Mouse (Mus musculus) stomach, embryonic 15.5 days (tissue): ENCODE data around the gene Prph2. TPM values are rescaled to one million over a fixed set of nuclear protein-coding genes. Genes with fewer than 3 reads are reported as not detected.

Experiments used
- ATAC-seq: fragments of 200-750 bp; cut with Nextera tagmentation; 2 replicates; pipeline ENCODE4 v1.8.0; 2017; ENCODE audit warnings: low read depth, moderate number of reproducible peaks, moderate TSS enrichment; ENCODE audit not compliant: insufficient read depth, low FRiP score
- H3K27ac ChIP-seq: fragments of 300-500 bp; sonication (generic); 2 replicates; pipeline ENCODE4 v1.5.1; 2015; ENCODE audit warnings: mild to moderate bottlenecking, inconsistent platforms
- H3K27me3 ChIP-seq: fragments of 300-500 bp; sonication (generic); replicated peaks from 2 replicates; pipeline ENCODE4 v1.6.1; 2015; ENCODE audit warnings: inconsistent platforms
- H3K36me3 ChIP-seq: fragments of 300-500 bp; sonication (generic); 2 replicates; pipeline ENCODE4 v1.6.1; 2015; ENCODE audit warnings: inconsistent platforms
- H3K4me1 ChIP-seq: fragments of 300-500 bp; sonication (generic); 2 replicates; pipeline ENCODE4 v1.6.1; 2015; ENCODE audit warnings: inconsistent platforms
- H3K4me2 ChIP-seq: fragments of 300-500 bp; sonication (generic); 2 replicates; pipeline ENCODE4 v1.6.1; 2015; ENCODE audit warnings: mild to moderate bottlenecking, inconsistent platforms
- H3K4me3 ChIP-seq: fragments of 300-500 bp; sonication (generic); replicated peaks from 2 replicates; pipeline ENCODE4 v1.5.1; 2015; ENCODE audit warnings: inconsistent platforms
- H3K9ac ChIP-seq: fragments of 300-500 bp; sonication (generic); 2 replicates; pipeline ENCODE4 v1.6.1; 2015; ENCODE audit warnings: inconsistent platforms
- H3K9me3 ChIP-seq: fragments of 300-500 bp; sonication (generic); 2 replicates; pipeline ENCODE4 v1.6.1; 2016; ENCODE audit warnings: inconsistent platforms
- WGBS: fragments of 180-500 bp; shearing (Covaris S2); methylation state at CpG from one replicate; pipeline ENCODE4 v1.1.7; 2015; 5-methylcytosine and 5-hydroxymethylcytosine counted together
- polyA plus RNA-seq: library from polyadenylated mRNA; unstranded; fragments of >200 nt; fragmentation: Nextera tagmentation; extraction: Ambion mirVana; gene quantifications from 2 replicates; pipeline ENCODE4 v1.2.1, GENCODE M21; 2015

Gene Prph2
- polyA plus RNA-seq, 1 experiment from 2014 or later: not detected

GRCm38 (mm10) chr17:46881728-46882127, 28.5 kb upstream of the Prph2 start:
- Histone ChIP-seq H3K9ac (no peak overlapping the region), H3K27me3 (no peaks in the 10 kb centered on the region), H3K36me3 (no peaks in the 10 kb centered on the region), H3K27ac (no peak overlapping the region), H3K4me2 (no peak overlapping the region), H3K4me3 (no peak overlapping the region), H3K4me1 (peaks cover 14% of the 10 kb centered on the region), H3K9me3 (no peaks in the 10 kb centered on the region)
- WGBS: 85% methylated on average over 6 of the region's 6 CpGs
- ATAC-seq: no peak

DNA sequence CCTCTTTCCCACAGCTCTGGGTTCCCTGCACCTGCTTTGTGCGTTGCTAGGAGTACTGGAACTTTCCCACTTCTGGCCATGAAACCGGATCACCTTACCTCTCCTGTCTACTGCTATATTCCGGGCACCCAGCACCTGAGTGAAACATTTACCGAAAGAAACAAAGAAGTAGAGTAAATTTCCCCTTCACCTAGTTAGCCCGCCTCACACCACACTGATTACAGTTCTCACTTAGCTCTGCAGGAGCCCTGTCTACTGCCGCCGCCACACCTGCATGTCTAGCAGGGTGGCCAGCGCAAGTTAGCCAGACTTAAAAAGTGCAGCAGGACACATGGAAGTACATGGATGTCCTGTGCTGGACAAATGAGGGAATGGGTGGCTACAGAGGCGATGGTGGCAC, 27.2 kb upstream of the Prph2 start:
- H3K27me3 ChIP-seq: no peaks in the 10 kb centered on the region
- peak overlapping the region; percentile 74 for H3K27ac ChIP-seq
- peak overlapping the region; percentile 11; the same call in 1 of the 2 replicates for H3K4me2 ChIP-seq
- peak; percentile 77 for ATAC-seq
- H3K36me3 ChIP-seq: no peaks in the 10 kb centered on the region
- H3K4me1 ChIP-seq: peaks cover 14% of the 10 kb centered on the region
- WGBS: 65% methylated on average over 9 of the region's 9 CpGs
- no peak overlapping the region for H3K4me3 ChIP-seq
- H3K9me3 ChIP-seq: no peaks in the 10 kb centered on the region
- no peak overlapping the region for H3K9ac ChIP-seq

DNA sequence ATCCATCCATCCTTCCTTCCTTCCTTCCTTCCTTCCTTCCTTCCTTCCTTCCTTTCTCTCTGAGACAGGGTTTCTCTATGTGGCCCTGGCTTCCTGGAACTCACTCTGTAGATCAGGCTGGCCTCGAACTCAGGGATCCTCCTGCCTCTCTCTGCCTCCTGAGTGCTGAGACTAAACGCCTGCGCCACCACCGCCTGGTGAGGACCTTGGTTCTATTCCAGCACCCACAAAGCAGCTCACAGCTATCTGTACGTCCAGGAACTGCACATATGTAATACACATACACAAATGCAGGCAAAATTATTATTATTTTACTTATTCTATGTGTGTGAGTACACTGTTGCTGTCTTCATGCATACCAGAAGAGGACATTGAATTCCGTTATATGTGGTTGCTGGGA, 25.5 kb upstream of the Prph2 start:
- H3K9ac ChIP-seq: no peak overlapping the region
- ATAC-seq: no peak
- 86% methylated on average over 6 of the region's 6 CpGs for WGBS

DNA sequence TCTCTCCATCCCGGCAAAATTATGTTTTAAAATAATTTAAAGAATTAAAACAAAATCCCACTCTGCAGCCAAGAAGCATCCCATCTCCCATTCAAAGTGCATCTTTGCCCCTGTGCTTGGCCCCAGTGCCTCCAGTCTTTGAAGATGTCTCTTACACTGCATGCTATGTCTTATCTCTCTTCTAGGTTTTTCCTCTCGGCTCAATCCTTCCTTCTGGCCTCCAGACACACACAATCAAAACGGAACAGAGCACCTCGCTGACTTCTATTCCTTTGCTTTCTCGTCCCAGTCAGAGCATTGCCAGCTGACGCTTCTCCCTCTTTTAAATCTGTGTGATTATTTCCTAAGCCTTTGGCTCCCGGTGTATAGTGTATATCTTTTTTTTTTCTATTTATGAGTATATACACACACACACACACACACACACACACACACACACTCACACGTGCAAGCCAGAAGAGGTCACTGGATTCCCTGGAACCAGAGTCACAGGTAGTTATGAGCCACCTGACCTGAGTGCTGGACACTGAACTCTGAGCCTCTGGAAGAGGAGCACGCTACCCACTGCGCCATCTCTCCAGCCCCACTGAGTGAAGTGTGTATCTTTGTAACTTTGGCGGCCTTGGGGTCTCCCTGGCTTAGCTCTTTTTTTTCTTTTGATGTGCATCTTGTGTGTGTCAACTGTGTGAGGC, 24.9 kb upstream of the Prph2 start:
- WGBS: 66% methylated on average over 11 of the region's 11 CpGs
- H3K36me3 ChIP-seq: no peaks in the 10 kb centered on the region
- no peak overlapping the region for H3K27ac ChIP-seq
- no peak for ATAC-seq
- no peak overlapping the region for H3K9ac ChIP-seq
- H3K4me3 ChIP-seq: no peak overlapping the region
- H3K27me3 ChIP-seq: no peaks in the 10 kb centered on the region
- H3K4me2 ChIP-seq: peak overlapping the region; percentile 9; the same call in 1 of the 2 replicates
- H3K4me1 ChIP-seq: peaks cover 14% of the 10 kb centered on the region
- no peaks in the 10 kb centered on the region for H3K9me3 ChIP-seq

More for the DNA sequence above, 25.5 kb upstream of the Prph2 start:
- H3K9me3 ChIP-seq: no peaks in the 10 kb centered on the region
- H3K4me1 ChIP-seq: peaks cover 14% of the 10 kb centered on the region
- no peak overlapping the region for H3K27ac ChIP-seq
- H3K36me3 ChIP-seq: no peaks in the 10 kb centered on the region
- no peak overlapping the region for H3K4me2 ChIP-seq
- H3K4me3 ChIP-seq: no peak overlapping the region
- H3K27me3 ChIP-seq: no peaks in the 10 kb centered on the region

DNA sequence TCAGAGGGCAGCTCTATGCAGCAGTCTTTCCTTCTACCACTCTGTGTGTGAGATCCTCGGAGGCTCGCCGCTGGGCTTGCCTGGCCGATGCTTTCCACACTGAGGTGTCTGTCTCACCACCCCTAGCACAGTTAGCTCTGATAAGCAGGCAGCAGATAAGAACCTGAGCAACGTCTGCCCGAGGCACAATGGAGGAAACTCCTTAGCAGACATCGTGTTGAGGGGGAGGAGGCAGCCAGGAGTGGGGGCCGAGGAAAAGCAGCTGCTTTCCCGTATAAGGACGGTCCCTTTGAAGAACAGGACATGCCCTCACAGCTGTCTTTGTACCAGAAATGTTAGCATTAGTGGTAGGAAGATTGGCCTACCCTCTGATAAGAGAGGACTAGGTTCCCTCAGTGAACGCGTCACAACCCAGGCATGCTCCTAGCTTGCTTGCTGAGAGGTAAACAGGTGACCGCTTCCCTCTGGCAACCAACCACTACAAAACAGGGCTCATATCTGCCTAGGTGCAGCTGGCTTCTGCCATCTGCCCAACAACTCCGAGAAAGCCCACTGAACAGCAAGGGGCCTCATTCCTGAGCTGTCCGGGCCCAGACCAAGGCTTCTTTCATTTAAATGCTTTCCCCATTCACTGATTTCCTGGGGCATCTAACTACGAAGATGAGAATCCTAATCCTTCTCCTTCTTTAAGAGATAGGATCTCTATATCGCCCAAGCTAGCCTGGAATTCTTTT, 24.2 kb upstream of the Prph2 start:
- H3K36me3 ChIP-seq: no peaks in the 10 kb centered on the region
- H3K9me3 ChIP-seq: no peaks in the 10 kb centered on the region
- H3K4me3 ChIP-seq: no peak overlapping the region
- no peak for ATAC-seq
- H3K27me3 ChIP-seq: no peaks in the 10 kb centered on the region
- H3K27ac ChIP-seq: 0 out of 2 replicates have a peak overlapping the region, but pooled peaks have one; percentile 11
- H3K4me2 ChIP-seq: peak overlapping the region; percentile 9
- WGBS: 34% methylated on average over 17 of the region's 17 CpGs
- H3K9ac ChIP-seq: no peak overlapping the region
- peaks cover 14% of the 10 kb centered on the region for H3K4me1 ChIP-seq

DNA sequence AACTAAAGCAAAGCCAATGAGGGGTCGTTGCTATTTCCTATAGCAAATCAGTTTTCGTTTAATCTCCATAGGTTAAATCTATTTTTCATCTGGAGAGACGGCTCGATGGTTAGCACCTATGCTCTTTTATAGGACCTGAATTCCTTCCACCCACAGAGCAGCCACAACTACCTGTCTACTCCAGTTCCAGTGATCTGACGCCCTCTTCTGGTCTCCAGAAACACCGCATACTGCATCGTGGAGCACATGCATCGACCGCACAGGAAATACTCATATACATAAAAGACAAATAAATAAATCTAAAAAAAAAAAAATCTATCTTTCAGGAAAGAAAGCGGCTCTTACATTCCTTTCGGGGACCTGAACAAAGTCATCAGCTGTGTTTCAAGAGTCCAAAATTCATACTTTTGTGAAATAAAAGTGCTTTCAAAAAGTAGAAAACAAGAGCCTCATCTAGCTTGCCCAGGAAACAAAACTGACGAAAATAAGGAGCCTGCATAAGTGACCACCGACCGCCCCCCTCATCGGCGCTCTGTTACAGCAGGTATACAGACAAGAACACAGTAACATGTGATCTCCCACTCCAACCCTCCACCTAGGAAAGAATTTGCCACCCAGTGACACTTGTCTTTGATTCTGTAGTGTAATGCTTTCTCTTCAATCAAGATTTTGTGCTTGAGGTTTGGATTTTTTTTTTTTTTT, 21.6 kb upstream of the Prph2 start:
- Histone ChIP-seq H3K4me3 (peak overlapping the region; percentile 66), H3K4me2 (peak overlapping the region; percentile 92), H3K4me1 (peaks cover 28% of the 10 kb centered on the region), H3K27me3 (no peaks in the 10 kb centered on the region), H3K27ac (peak overlapping the region; percentile 98), H3K36me3 (no peaks in the 10 kb centered on the region), H3K9me3 (no peaks in the 10 kb centered on the region), H3K9ac (peak overlapping the region; percentile 71; the same call in 1 of the 2 replicates)
- no peak for ATAC-seq
- 31% methylated on average over 16 of the region's 16 CpGs for WGBS

DNA sequence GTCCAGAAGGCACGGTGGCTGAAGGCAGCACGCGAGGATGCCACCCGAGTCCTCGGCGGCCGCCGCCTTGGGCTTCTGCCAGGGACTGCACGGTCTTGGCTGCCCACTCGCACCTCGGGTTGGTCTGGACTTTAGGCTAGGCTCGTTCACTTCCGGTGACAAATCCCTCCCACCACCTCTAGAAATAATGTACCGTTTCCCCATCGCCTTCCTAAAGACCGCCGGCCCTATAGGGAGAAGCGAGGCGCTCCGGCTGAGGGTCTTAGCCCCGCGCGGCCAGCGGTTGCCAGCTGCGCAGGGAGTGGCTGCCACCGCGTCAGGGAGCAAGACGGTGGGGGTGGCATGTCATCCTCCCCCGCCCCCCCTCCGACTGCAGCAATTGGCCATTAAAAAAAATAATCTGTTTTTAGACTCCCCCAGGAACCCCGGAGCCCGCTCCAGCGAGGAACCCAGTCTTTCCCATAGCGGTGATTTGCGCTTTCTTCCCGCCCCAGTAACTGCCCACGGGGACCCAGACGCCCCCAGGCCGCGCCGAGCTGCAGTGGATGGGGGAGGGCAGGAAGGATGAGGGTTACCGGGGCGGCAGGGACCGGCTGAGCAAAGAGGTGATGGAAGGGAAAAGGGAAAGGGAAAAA, 20.7 kb upstream of the Prph2 start:
- ATAC-seq: peak; percentile 24
- peak overlapping the region; percentile 66 for H3K4me3 ChIP-seq
- no peaks in the 10 kb centered on the region for H3K36me3 ChIP-seq
- WGBS: under 1% methylated on average over 44 of the region's 44 CpGs
- H3K27me3 ChIP-seq: no peaks in the 10 kb centered on the region
- H3K4me2 ChIP-seq: peak overlapping the region; percentile 92
- peaks cover 28% of the 10 kb centered on the region for H3K4me1 ChIP-seq
- peak overlapping the region; percentile 71 for H3K9ac ChIP-seq
- H3K9me3 ChIP-seq: no peaks in the 10 kb centered on the region
- H3K27ac ChIP-seq: peak overlapping the region; percentile 98

DNA sequence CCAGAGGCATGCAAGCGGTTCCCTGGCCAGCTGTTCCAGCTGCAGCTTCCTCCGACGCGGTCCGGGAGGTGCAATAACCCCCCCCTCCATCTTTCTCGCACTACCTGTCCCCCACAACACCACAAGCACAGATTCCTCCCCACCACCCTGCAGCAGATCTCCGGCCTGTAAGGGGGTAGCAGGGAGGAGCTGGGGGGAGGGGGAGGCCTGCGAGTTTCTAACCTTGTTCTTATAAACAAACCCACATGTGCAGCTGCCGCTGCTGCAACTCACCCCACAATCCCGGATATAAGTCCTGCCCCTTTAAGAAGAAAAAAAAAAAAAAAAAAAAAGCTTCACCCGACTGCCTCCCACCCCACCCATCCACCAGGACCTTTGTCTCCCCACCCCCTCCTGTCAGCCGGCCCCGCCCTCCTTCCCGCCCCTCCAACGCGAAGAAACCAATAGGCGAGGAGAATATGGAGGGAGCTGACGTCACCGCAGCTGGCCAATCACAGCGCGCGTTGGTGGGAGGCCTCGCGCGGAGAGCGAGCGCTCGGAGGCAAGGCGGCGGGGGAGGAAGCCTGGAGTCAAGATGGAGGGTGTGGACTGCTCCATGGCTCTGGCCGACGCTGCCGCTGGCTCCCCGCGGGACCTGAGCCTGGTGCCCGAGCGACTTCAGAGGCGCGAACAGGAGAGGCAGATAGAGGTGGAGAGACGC, 20.0 kb upstream of the Prph2 start, which contains the start of gene Tbcc:
TSS of gene Tbcc (plus strand) at position 569 of the 700 bp plus-strand sequence.
- peak; percentile 89 for ATAC-seq
- peak within 1 kb of the TSS; percentile 98 for H3K27ac ChIP-seq
- WGBS: under 1% methylated on average over 40 of the region's 40 CpGs
- no peaks in the 10 kb centered on the region for H3K27me3 ChIP-seq
- peak within 1 kb of the TSS; percentile 95 for H3K9ac ChIP-seq
- H3K4me3 ChIP-seq: peak within 1 kb of the TSS; percentile 92
- H3K4me2 ChIP-seq: peak within 1 kb of the TSS; percentile 94
- peaks cover 28% of the 10 kb centered on the region for H3K4me1 ChIP-seq
- no peaks in the 10 kb centered on the region for H3K36me3 ChIP-seq
- H3K9me3 ChIP-seq: no peaks in the 10 kb centered on the region

DNA sequence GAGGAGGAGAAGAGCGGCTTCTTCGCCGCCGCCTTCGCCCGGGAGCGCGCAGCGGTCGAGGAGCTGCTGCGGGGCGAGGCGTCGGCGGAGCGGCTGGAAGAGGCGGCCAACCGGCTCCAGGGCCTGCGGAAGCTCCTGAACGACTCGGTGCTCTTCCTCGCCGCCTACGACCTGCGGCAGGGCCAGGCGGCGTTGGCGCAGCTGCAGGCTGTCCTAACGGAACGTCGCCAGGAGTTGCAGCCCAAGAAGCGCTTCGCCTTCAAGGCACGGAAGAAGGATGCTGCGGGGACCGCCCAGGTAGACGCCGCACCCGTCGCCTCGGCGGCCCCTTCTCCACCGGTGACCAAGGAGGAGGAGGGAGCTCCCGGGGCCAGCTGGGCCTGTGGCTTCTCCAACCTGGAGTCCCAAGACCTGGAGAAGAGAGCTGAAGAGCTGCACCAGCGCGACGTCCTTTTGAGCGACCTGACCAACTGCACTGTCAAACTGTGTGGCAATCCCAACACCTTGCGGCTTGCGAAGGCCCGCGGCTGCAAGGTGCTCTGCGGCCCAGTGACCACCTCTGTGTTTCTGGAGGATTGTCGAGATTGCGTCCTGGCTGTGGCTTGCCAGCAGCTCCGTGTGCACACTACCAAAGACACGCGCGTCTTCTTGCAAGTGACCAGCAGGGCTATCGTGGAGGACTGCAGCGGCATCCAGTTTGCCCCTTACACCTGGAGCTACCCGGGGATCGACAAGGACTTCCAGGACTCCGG, 19.2 kb upstream of the Prph2 start:
- WGBS: under 1% methylated on average over 62 of the region's 64 CpGs
- H3K27ac ChIP-seq: peak overlapping the region; percentile 88
- peak overlapping the region; percentile 94 for H3K4me2 ChIP-seq
- peaks cover 23% of the 10 kb centered on the region for H3K4me1 ChIP-seq
- ATAC-seq: peak; percentile 20; the same call in 1 of the 2 replicates
- no peaks in the 10 kb centered on the region for H3K36me3 ChIP-seq
- H3K9ac ChIP-seq: peak overlapping the region; percentile 95
- peak overlapping the region; percentile 92 for H3K4me3 ChIP-seq
- no peaks in the 10 kb centered on the region for H3K27me3 ChIP-seq
- H3K9me3 ChIP-seq: no peaks in the 10 kb centered on the region

DNA sequence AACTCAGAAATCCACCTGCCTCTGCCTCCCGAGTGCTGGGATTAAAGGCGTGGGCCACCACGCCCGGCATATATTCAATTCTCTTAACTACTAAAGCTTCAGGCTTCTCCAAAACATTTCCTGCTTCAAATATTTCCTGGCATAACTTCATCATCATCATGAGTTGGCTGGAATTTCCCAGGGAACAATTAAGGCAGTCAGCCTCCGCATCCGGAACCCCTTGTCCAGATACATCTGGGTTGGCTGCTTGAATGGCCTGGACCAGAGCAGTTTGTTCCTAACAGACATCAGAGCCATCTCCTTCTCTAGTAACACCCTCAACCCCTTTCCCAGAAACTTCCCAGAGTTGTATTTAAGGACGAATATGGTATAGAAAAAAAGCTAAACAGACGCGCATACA, 14.8 kb upstream of the Prph2 start:
- no peak overlapping the region for H3K4me3 ChIP-seq
- no peaks in the 10 kb centered on the region for H3K36me3 ChIP-seq
- no peak overlapping the region for H3K4me2 ChIP-seq
- H3K9ac ChIP-seq: no peak overlapping the region
- H3K27me3 ChIP-seq: no peaks in the 10 kb centered on the region
- no peak for ATAC-seq
- WGBS: 84% methylated on average over 9 of the region's 9 CpGs
- no peak overlapping the region for H3K27ac ChIP-seq
- H3K4me1 ChIP-seq: peaks cover 24% of the 10 kb centered on the region
- H3K9me3 ChIP-seq: no peaks in the 10 kb centered on the region
